Mouse (Mus musculus) lung, postnatal 0 days (tissue): ENCODE measurements around the gene Tubb4b.

ENCODE experiments used
- CTCF ChIP-seq: IDR thresholded peaks from 2 replicates; pipeline ENCODE4 v1.5.1; 2016; ENCODE audit warnings: antibody characterized with exemption, mild to moderate bottlenecking
- EP300 ChIP-seq: IDR thresholded peaks from 2 replicates; pipeline ENCODE4 v1.6.1; 2016; ENCODE audit warnings: antibody characterized with exemption, mild to moderate bottlenecking, control low read depth

DNA sequence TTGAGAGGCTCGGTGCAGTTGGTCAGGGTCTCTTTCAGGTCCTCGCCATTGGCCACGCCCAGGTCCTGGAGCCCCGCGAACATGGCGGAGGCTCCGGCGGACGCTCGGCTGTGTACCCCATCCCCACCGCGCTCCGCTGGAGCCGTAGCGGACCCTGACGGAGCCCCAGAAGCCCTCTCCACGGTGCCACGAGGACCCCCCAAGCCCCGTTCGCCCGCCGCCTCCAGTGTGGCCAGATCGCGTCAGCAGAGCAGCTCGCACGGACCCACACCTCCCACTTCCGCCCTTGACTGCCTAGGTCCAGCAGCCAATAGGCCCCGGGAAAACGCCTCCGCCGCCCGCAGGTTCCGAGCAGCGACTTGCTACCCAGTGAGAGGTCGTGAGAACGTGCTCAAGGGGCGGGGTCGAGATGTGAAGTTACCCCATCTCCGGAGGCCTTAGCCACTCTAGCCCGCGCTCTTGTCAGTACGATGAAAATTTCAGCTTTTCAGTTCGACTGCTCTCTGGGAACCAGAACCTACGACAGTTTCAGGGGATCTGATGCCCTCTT, 13.3 kb downstream of the Tubb4b start, which contains the start of gene Nelfb:
- TF ChIP-seq EP300, result no peak
- no peak; the same call in 1 of the 2 replicates for TF ChIP-seq CTCF
